15 mouse cellular contexts compared by ENCODE assay signal in the genomic region with DNA sequence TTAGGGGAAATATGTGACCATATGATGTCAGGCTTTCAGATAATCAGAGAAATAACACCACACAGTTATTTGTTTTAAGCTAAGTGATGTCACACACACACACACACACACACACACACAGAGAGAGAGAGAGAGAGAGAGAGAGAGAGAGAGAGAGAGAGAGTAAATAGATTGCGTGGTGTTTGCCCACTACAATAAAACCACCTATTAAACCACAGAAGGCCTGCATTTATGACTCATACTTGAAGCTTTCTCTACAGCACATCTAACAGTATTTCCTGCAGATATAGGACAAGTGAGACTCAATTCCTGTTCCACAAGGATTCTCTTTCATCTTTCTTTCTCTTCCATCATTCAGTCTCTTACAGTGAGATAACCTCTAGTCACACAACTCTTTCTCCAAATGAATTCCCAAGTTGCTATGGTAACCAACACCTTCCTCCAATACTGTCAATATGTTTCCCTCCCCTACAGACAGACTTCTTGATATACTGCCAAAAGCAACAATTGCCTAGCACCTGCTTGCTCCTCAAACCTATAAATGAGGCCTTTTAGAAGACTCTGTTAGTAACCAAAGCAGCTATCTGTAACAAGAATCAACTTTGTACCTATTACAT.
DNase-seq lines count a peak whose midpoint lies in the region; ATAC-seq and TF ChIP-seq lines count a peak whose summit lies in the region.
"Had no signal": no experiment of that assay in that cellular context is flagged by ENCODE, and none has a peak within 500 bp of the region (broad histone marks: within the 10 kb centered on the region; RNA-seq: fewer than 3 reads in every experiment).

No protein-coding gene starts in this region.

- no peak for TF ChIP-seq CTCF in stomach, postnatal 0 days (IDR thresholded peaks at IDR 0.05; ENCODE audit: low read depth)
- TF ChIP-seq CTCF in intestine, postnatal 0 days (IDR thresholded peaks at IDR 0.05; ENCODE audit: low read depth): no peak

- H3K4me2 ChIP-seq in forebrain, embryonic 13.5 days: no peak overlapping the region; the same call in 1 of the 2 replicates
- H3K4me2 ChIP-seq in forebrain, embryonic 11.5 days (ENCODE audit: low read depth, low read length, severe bottlenecking): no peak overlapping the region
- no peak overlapping the region for H3K4me2 ChIP-seq in midbrain, embryonic 16.5 days (ENCODE audit: low read length)
- H3K4me2 ChIP-seq in midbrain, embryonic 11.5 days: no peak overlapping the region
- no peak overlapping the region for H3K4me2 ChIP-seq in stomach, postnatal 0 days (replicated peaks; ENCODE audit: low read depth)
- no peak overlapping the region for H3K4me2 ChIP-seq in intestine, embryonic 16.5 days (ENCODE audit: low read depth, low read length)
- no peak overlapping the region for H3K4me2 ChIP-seq in intestine, postnatal 0 days (replicated peaks; ENCODE audit: low read depth)

- H3K9me3 ChIP-seq in forebrain, embryonic 13.5 days (replicated peaks): no peaks in the 10 kb centered on the region
- no peaks in the 10 kb centered on the region for H3K9me3 ChIP-seq in forebrain, embryonic 11.5 days (ENCODE audit: control insufficient read depth, low read length)
- no peaks in the 10 kb centered on the region for H3K9me3 ChIP-seq in midbrain, embryonic 16.5 days (replicated peaks; ENCODE audit: control insufficient read depth, low read length, poor library complexity, severe bottlenecking)
- no peaks in the 10 kb centered on the region for H3K9me3 ChIP-seq in midbrain, embryonic 11.5 days (ENCODE audit: control insufficient read depth, low read length)
- H3K9me3 ChIP-seq in stomach, postnatal 0 days (ENCODE audit: control insufficient read depth, low read length): no peaks in the 10 kb centered on the region
- H3K9me3 ChIP-seq in intestine, embryonic 16.5 days (ENCODE audit: control insufficient read depth, low read length): no peaks in the 10 kb centered on the region
- H3K9me3 ChIP-seq in intestine, postnatal 0 days (ENCODE audit: control insufficient read depth): no peaks in the 10 kb centered on the region
- H3K9me3 ChIP-seq: embryonic facial prominence, embryonic 10.5 days had no signal

- TF ChIP-seq EP300 in stomach, postnatal 0 days (optimal IDR thresholded peaks at IDR 0.05): no peak

- H3K27me3 ChIP-seq in forebrain, embryonic 13.5 days: no peaks in the 10 kb centered on the region
- H3K27me3 ChIP-seq in forebrain, embryonic 11.5 days (ENCODE audit: control insufficient read depth, insufficient read depth, low read length): no peaks in the 10 kb centered on the region
- H3K27me3 ChIP-seq in midbrain, embryonic 16.5 days (ENCODE audit: control insufficient read depth, insufficient read depth, low read depth, low read length): no peaks in the 10 kb centered on the region
- H3K27me3 ChIP-seq in midbrain, embryonic 11.5 days (ENCODE audit: control insufficient read depth, insufficient read depth, low read length): no peaks in the 10 kb centered on the region
- no peaks in the 10 kb centered on the region for H3K27me3 ChIP-seq in stomach, postnatal 0 days (ENCODE audit: control insufficient read depth, insufficient read depth, low read length)
- no peaks in the 10 kb centered on the region for H3K27me3 ChIP-seq in intestine, embryonic 16.5 days (replicated peaks; ENCODE audit: control insufficient read depth, insufficient read depth, low read length)
- no peaks in the 10 kb centered on the region for H3K27me3 ChIP-seq in intestine, postnatal 0 days (replicated peaks; ENCODE audit: control insufficient read depth, insufficient read depth, low read length)

- H3K9ac ChIP-seq in forebrain, embryonic 13.5 days: no peak overlapping the region
- no peak overlapping the region for H3K9ac ChIP-seq in forebrain, embryonic 11.5 days (ENCODE audit: low read length)
- no peak overlapping the region for H3K9ac ChIP-seq in midbrain, embryonic 16.5 days (ENCODE audit: low read depth, low read length)
- H3K9ac ChIP-seq in midbrain, embryonic 11.5 days (ENCODE audit: low read length): no peak overlapping the region
- H3K9ac ChIP-seq in stomach, postnatal 0 days (ENCODE audit: low read length): no peak overlapping the region
- no peak overlapping the region for H3K9ac ChIP-seq in intestine, embryonic 16.5 days (ENCODE audit: low read depth, low read length)
- no peak overlapping the region for H3K9ac ChIP-seq in intestine, postnatal 0 days (ENCODE audit: low read depth, low read length)

- H3K4me1 ChIP-seq in forebrain, embryonic 13.5 days: peaks cover 20% of the 10 kb centered on the region
- H3K4me1 ChIP-seq in forebrain, embryonic 11.5 days (replicated peaks; ENCODE audit: control insufficient read depth, insufficient read depth, low read length): no peaks in the 10 kb centered on the region
- peaks cover 11% of the 10 kb centered on the region for H3K4me1 ChIP-seq in midbrain, embryonic 16.5 days (ENCODE audit: control insufficient read depth, insufficient read depth, low read length)
- H3K4me1 ChIP-seq in midbrain, embryonic 11.5 days (ENCODE audit: control insufficient read depth, insufficient read depth, low read length): no peaks in the 10 kb centered on the region
- no peaks in the 10 kb centered on the region for H3K4me1 ChIP-seq in stomach, postnatal 0 days (replicated peaks; ENCODE audit: control insufficient read depth, insufficient read depth)
- H3K4me1 ChIP-seq in intestine, embryonic 16.5 days (ENCODE audit: control insufficient read depth, insufficient read depth, low read length): no peaks in the 10 kb centered on the region; the same call in 1 of the 2 replicates
- no peaks in the 10 kb centered on the region for H3K4me1 ChIP-seq in intestine, postnatal 0 days (replicated peaks; ENCODE audit: control insufficient read depth, insufficient read depth, low read length)
- H3K4me1 ChIP-seq: embryonic facial prominence, embryonic 10.5 days had no signal

- WGBS in forebrain, embryonic 13.5 days: 58% methylated on average over 1 of the region's 1 CpGs
- 91% methylated on average over 1 of the region's 1 CpGs for WGBS in forebrain, embryonic 11.5 days
- WGBS in midbrain, embryonic 16.5 days: 52% methylated on average over 1 of the region's 1 CpGs
- 81% methylated on average over 1 of the region's 1 CpGs for WGBS in midbrain, embryonic 11.5 days
- 41% methylated on average over 1 of the region's 1 CpGs for WGBS in stomach, postnatal 0 days
- 53% methylated on average over 1 of the region's 1 CpGs for WGBS in intestine, embryonic 16.5 days
- 55% methylated on average over 1 of the region's 1 CpGs for WGBS in intestine, postnatal 0 days

- no peak for DNase-seq in forebrain, embryonic 11.5 days (ENCODE audit: low spot score)
- DNase-seq in midbrain, embryonic 11.5 days (ENCODE audit: low spot score, missing footprints): no peak
- peak; percentile 37 for DNase-seq in brain, embryonic 18.5 days (ENCODE audit: low read depth, low spot score)
- no peak for DNase-seq in stomach, postnatal 0 days (ENCODE audit: low spot score)
- DNase-seq: adrenal gland, adult 8-10 months; heart, postnatal 36 days; kidney, postnatal 36 days; liver; lung, adult 2 months; thymus, postnatal 36 days had no signal

- ATAC-seq in forebrain, embryonic 13.5 days: peak; percentile 41
- no peak for ATAC-seq in forebrain, embryonic 11.5 days (replicated peaks; ENCODE audit: low FRiP score)
- 0 out of 2 replicates have a peak, but pooled peaks have one; percentile 52 for ATAC-seq in midbrain, embryonic 16.5 days
- no peak for ATAC-seq in midbrain, embryonic 11.5 days (ENCODE audit: low FRiP score)
- ATAC-seq in stomach, postnatal 0 days (ENCODE audit: low FRiP score, low TSS enrichment): peak; percentile 45; the same call in 1 of the 2 replicates
- no peak for ATAC-seq in intestine, embryonic 16.5 days
- no peak for ATAC-seq in intestine, postnatal 0 days

- peak overlapping the region; percentile 63 for H3K27ac ChIP-seq in forebrain, embryonic 13.5 days
- H3K27ac ChIP-seq in forebrain, embryonic 11.5 days (ENCODE audit: low read depth, low read length): no peak overlapping the region
- peak overlapping the region; percentile 47; the same call in 1 of the 2 replicates for H3K27ac ChIP-seq in midbrain, embryonic 16.5 days (ENCODE audit: low read length)
- H3K27ac ChIP-seq in midbrain, embryonic 11.5 days (ENCODE audit: low read depth, low read length): no peak overlapping the region
- no peak overlapping the region for H3K27ac ChIP-seq in stomach, postnatal 0 days (replicated peaks)
- no peak overlapping the region for H3K27ac ChIP-seq in intestine, embryonic 16.5 days (ENCODE audit: low read length)
- no peak overlapping the region for H3K27ac ChIP-seq in intestine, postnatal 0 days (ENCODE audit: low read depth, low read length)
- H3K27ac ChIP-seq: embryonic facial prominence, embryonic 10.5 days had no signal

- no peaks in the 10 kb centered on the region for H3K36me3 ChIP-seq in forebrain, embryonic 13.5 days (ENCODE audit: poor library complexity, severe bottlenecking)
- no peaks in the 10 kb centered on the region for H3K36me3 ChIP-seq in forebrain, embryonic 11.5 days (ENCODE audit: control insufficient read depth, insufficient read depth, low read length)
- H3K36me3 ChIP-seq in midbrain, embryonic 16.5 days (ENCODE audit: control insufficient read depth, insufficient read depth, low read length): no peaks in the 10 kb centered on the region
- H3K36me3 ChIP-seq in midbrain, embryonic 11.5 days (ENCODE audit: control insufficient read depth, insufficient read depth, low read length): no peaks in the 10 kb centered on the region
- H3K36me3 ChIP-seq in stomach, postnatal 0 days (ENCODE audit: control insufficient read depth, insufficient read depth, low read length): no peaks in the 10 kb centered on the region
- no peaks in the 10 kb centered on the region for H3K36me3 ChIP-seq in intestine, embryonic 16.5 days (ENCODE audit: control insufficient read depth, insufficient read depth, low read length)
- H3K36me3 ChIP-seq in intestine, postnatal 0 days (ENCODE audit: control insufficient read depth, insufficient read depth): no peaks in the 10 kb centered on the region
- H3K36me3 ChIP-seq: embryonic facial prominence, embryonic 10.5 days had no signal

- H3K4me3 ChIP-seq in forebrain, embryonic 13.5 days: no peak overlapping the region
- H3K4me3 ChIP-seq in forebrain, embryonic 11.5 days (ENCODE audit: low read depth, low read length): no peak overlapping the region
- H3K4me3 ChIP-seq in midbrain, embryonic 16.5 days (ENCODE audit: low read depth, low read length): no peak overlapping the region
- no peak overlapping the region for H3K4me3 ChIP-seq in midbrain, embryonic 11.5 days (ENCODE audit: low read depth, low read length)
- no peak overlapping the region for H3K4me3 ChIP-seq in stomach, postnatal 0 days (ENCODE audit: low read depth, low read length)
- H3K4me3 ChIP-seq in intestine, embryonic 16.5 days (ENCODE audit: low read length): no peak overlapping the region
- H3K4me3 ChIP-seq in intestine, postnatal 0 days (ENCODE audit: low read depth, low read length): no peak overlapping the region
- H3K4me3 ChIP-seq: embryonic facial prominence, embryonic 10.5 days had no signal

Comparison
In these comparisons a context has a peak if more than half of its experiments do, and no peak if none do; other contexts are left out.
1. ATAC-seq: peak in forebrain, embryonic 13.5 days (single experiment), midbrain, embryonic 16.5 days (single experiment) and stomach, postnatal 0 days (single experiment); none in forebrain, embryonic 11.5 days (single experiment), midbrain, embryonic 11.5 days (single experiment), intestine, embryonic 16.5 days (single experiment) and intestine, postnatal 0 days (single experiment).
2. H3K27ac ChIP-seq: peak in forebrain, embryonic 13.5 days (single experiment) and midbrain, embryonic 16.5 days (single experiment); none in forebrain, embryonic 11.5 days (single experiment), midbrain, embryonic 11.5 days (single experiment), stomach, postnatal 0 days (single experiment), intestine, embryonic 16.5 days (single experiment) and intestine, postnatal 0 days (single experiment).